Mouse (Mus musculus) midbrain, embryonic 10.5 days (tissue): ENCODE results near the gene Gm973. TPM values are rescaled to one million over a fixed set of nuclear protein-coding genes. Genes with fewer than 3 reads are reported as not detected.

Source experiments
- DNase-seq: peaks from one replicate; pipeline ENCODE4 v3.0.0-alpha.2; 2017; ENCODE audit warnings: low spot score
- H3K27ac ChIP-seq: fragments of 300-500 bp; sonication (generic); replicated peaks from 2 replicates; pipeline ENCODE4 v1.5.1; 2016; ENCODE audit warnings: mild to moderate bottlenecking
- H3K27me3 ChIP-seq: fragments of 300-500 bp; sonication (generic); 2 replicates; pipeline ENCODE4 v1.6.1; 2016; ENCODE audit warnings: low read depth, mild to moderate bottlenecking; ENCODE audit not compliant: poor library complexity, severe bottlenecking
- H3K36me3 ChIP-seq: fragments of 300-500 bp; sonication (generic); 2 replicates; pipeline ENCODE4 v1.6.1; 2016; ENCODE audit warnings: mild to moderate bottlenecking, moderate library complexity
- H3K4me1 ChIP-seq: fragments of 300-500 bp; sonication (generic); 2 replicates; pipeline ENCODE4 v1.6.1; 2016
- H3K4me3 ChIP-seq: fragments of 300-500 bp; sonication (generic); 2 replicates; pipeline ENCODE4 v1.5.1; 2016; ENCODE audit warnings: mild to moderate bottlenecking, moderate library complexity
- H3K9me3 ChIP-seq: fragments of 300-500 bp; sonication (generic); replicated peaks from 2 replicates; pipeline ENCODE4 v1.6.1; 2016; ENCODE audit warnings: mild to moderate bottlenecking
- WGBS: fragments of 180-500 bp; shearing (Covaris S2); methylation state at CpG from one replicate; pipeline ENCODE4 v1.1.7; 2016; 5-methylcytosine and 5-hydroxymethylcytosine counted together
- polyA plus RNA-seq: library from polyadenylated mRNA; unstranded; fragments of >200 nt; fragmentation: Nextera tagmentation; extraction: Ambion mirVana; gene quantifications from 2 replicates; pipeline ENCODE4 v1.2.1, GENCODE M21; 2016

The Gm973 gene
- polyA plus RNA-seq, 1 experiment from 2014 or later, result 9.4 TPM

- no peaks in the 10 kb centered on the region for H3K27me3 ChIP-seq
- DNase-seq, result peak; percentile 93
- peaks cover 22% of the 10 kb centered on the region for H3K4me1 ChIP-seq
- peaks cover 20% of the 10 kb centered on the region for H3K36me3 ChIP-seq
- peak within 1 kb of the TSS; percentile 98 for H3K27ac ChIP-seq
- under 1% methylated on average over 33 of the region's 36 CpGs for WGBS
- H3K9me3 ChIP-seq, result no peaks in the 10 kb centered on the region
- peak within 1 kb of the TSS; percentile 100 for H3K4me3 ChIP-seq
Observed at GRCm38 (mm10) chr1:59670641-59671168, 154.6 kb downstream of the Gm973 start, which contains the start of gene Sumo1. Sumo1 (minus strand) TSS chr1:59670834.

GRCm38 (mm10) chr1:59673661-59674060 lies 157.6 kb downstream of the Gm973 start:
- 97% methylated on average over 2 of the region's 2 CpGs for WGBS
- Histone ChIP-seq H3K9me3 (no peaks in the 10 kb centered on the region), H3K4me3 (no peak overlapping the region), H3K4me1 (peaks cover 18% of the 10 kb centered on the region), H3K27me3 (no peaks in the 10 kb centered on the region), H3K36me3 (peaks cover 18% of the 10 kb centered on the region), H3K27ac (no peak overlapping the region)
- DNase-seq, result no peak

GRCm38 (mm10) chr1:59683926-59684818 lies 168.1 kb downstream of the Gm973 start:
- H3K36me3 ChIP-seq, result peaks cover 18% of the 10 kb centered on the region
- peak overlapping the region; percentile 80 for H3K4me3 ChIP-seq
- H3K9me3 ChIP-seq, result no peaks in the 10 kb centered on the region
- 11% methylated on average over 11 of the region's 11 CpGs for WGBS
- peaks cover 4% of the 10 kb centered on the region; the same call in 1 of the 2 replicates for H3K27me3 ChIP-seq
- peak overlapping the region; percentile 82 for H3K27ac ChIP-seq
- peak; percentile 14 for DNase-seq
- H3K4me1 ChIP-seq, result peaks cover 22% of the 10 kb centered on the region

GRCm38 (mm10) chr1:59684819-59685755 lies 169.0 kb downstream of the Gm973 start, which contains the start of gene Nop58:
Nop58 (plus strand) TSS chr1:59684971.
- Histone ChIP-seq H3K4me3 (peak within 1 kb of the TSS; percentile 80), H3K27me3 (peaks cover 4% of the 10 kb centered on the region; the same call in 1 of the 2 replicates), H3K9me3 (no peaks in the 10 kb centered on the region), H3K36me3 (peaks cover 27% of the 10 kb centered on the region), H3K27ac (peak within 1 kb of the TSS; percentile 94), H3K4me1 (peaks cover 22% of the 10 kb centered on the region)
- DNase-seq, result peak; percentile 91
- under 1% methylated on average over 49 of the region's 49 CpGs for WGBS

Other genes starting within 250 kb of the Gm973 start
- 5.9 and 8.6 TPM in 2 replicates for gene Fzd7, start 33.8 kb upstream of the Gm973 start, polyA plus RNA-seq
- gene Sumo1, start 154.6 kb downstream of the Gm973 start, polyA plus RNA-seq, result 532 and 579 TPM in 2 replicates
- 269 and 309 TPM in 2 replicates for gene Nop58, start 168.7 kb downstream of the Gm973 start, polyA plus RNA-seq
- gene Bmpr2, start 247.1 kb downstream of the Gm973 start, polyA plus RNA-seq, result 4.4 and 5.7 TPM in 2 replicates